Mouse (Mus musculus) limb, embryonic 12.5 days (tissue): ENCODE data around the gene Naa20. TPM values are rescaled to one million over a fixed set of nuclear protein-coding genes. Genes with fewer than 3 reads are reported as not detected.

ENCODE experiments used
- ATAC-seq: fragments of 200-750 bp; cut with Nextera tagmentation; 2 replicates; pipeline ENCODE4 v1.8.0; 2017; ENCODE audit warnings: low read depth, moderate TSS enrichment; ENCODE audit not compliant: insufficient number of reproducible peaks, insufficient read depth, low FRiP score, low TSS enrichment
- H3K27ac ChIP-seq: fragments of 300-500 bp; sonication (generic); 2 replicates; pipeline ENCODE4 v1.5.1; 2016; ENCODE audit warnings: mild to moderate bottlenecking, moderate library complexity
- H3K27me3 ChIP-seq: fragments of 300-500 bp; sonication (generic); 2 replicates; pipeline ENCODE4 v1.6.1; 2016; ENCODE audit warnings: mild to moderate bottlenecking, moderate library complexity
- H3K36me3 ChIP-seq: fragments of 300-500 bp; sonication (generic); 2 replicates; pipeline ENCODE4 v1.6.1; 2016; ENCODE audit warnings: mild to moderate bottlenecking, moderate library complexity
- H3K4me1 ChIP-seq: fragments of 300-500 bp; sonication (generic); replicated peaks from 2 replicates; pipeline ENCODE4 v1.6.1; 2016
- H3K4me2 ChIP-seq: fragments of 300-500 bp; sonication (generic); 2 replicates; pipeline ENCODE4 v1.6.1; 2016; ENCODE audit warnings: mild to moderate bottlenecking, moderate library complexity
- H3K4me3 ChIP-seq: fragments of 300-500 bp; sonication (generic); replicated peaks from 2 replicates; pipeline ENCODE4 v1.5.1; 2016; ENCODE audit warnings: mild to moderate bottlenecking
- H3K9ac ChIP-seq: fragments of 300-500 bp; sonication (generic); replicated peaks from 2 replicates; pipeline ENCODE4 v1.6.1; 2016; ENCODE audit warnings: mild to moderate bottlenecking, moderate library complexity
- H3K9me3 ChIP-seq: fragments of 300-500 bp; sonication (generic); 2 replicates; pipeline ENCODE4 v1.6.1; 2016; ENCODE audit warnings: mild to moderate bottlenecking, moderate library complexity
- WGBS: fragments of 180-500 bp; shearing (Covaris S2); methylation state at CpG from one replicate; pipeline ENCODE4 v1.1.7; 2016; 5-methylcytosine and 5-hydroxymethylcytosine counted together
- polyA plus RNA-seq: library from polyadenylated mRNA; unstranded; fragments of >200 nt; fragmentation: Nextera tagmentation; extraction: Ambion mirVana; gene quantifications from 2 replicates; pipeline ENCODE4 v1.2.1, GENCODE M21; 2016

The Naa20 gene
- polyA plus RNA-seq: 156 and 160 TPM in 2 replicates

GRCm38 (mm10) chr2:145901861-145902260, at the start of gene Naa20:
Naa20 (plus strand) TSS chr2:145902099.
- H3K9ac ChIP-seq: 0 out of 2 replicates have a peak within 1 kb of the TSS, but pooled peaks have one; percentile 34
- H3K27ac ChIP-seq: peak within 1 kb of the TSS; percentile 85; the same call in 1 of the 2 replicates
- 92% methylated on average over 6 of the region's 6 CpGs for WGBS

GRCm38 (mm10) chr2:145855831-145856230, 46.1 kb upstream of the Naa20 start:
- Histone ChIP-seq H3K27ac (0 out of 2 replicates have a peak overlapping the region, but pooled peaks have one; percentile 20), H3K4me3 (no peak overlapping the region), H3K27me3 (no peaks in the 10 kb centered on the region), H3K9me3 (no peaks in the 10 kb centered on the region), H3K4me2 (no peak overlapping the region), H3K4me1 (peaks cover 58% of the 10 kb centered on the region), H3K36me3 (no peaks in the 10 kb centered on the region), H3K9ac (no peak overlapping the region)
- no peak for ATAC-seq
- 84% methylated on average over 9 of the region's 9 CpGs for WGBS

More at GRCm38 (mm10) chr2:145901861-145902260, at the start of gene Naa20:
- Histone ChIP-seq H3K4me1 (peaks cover 16% of the 10 kb centered on the region), H3K9me3 (no peaks in the 10 kb centered on the region), H3K36me3 (peaks cover 7% of the 10 kb centered on the region; the same call in 1 of the 2 replicates), H3K27me3 (no peaks in the 10 kb centered on the region), H3K4me3 (peak within 1 kb of the TSS; percentile 99), H3K4me2 (peak within 1 kb of the TSS; percentile 62)
- ATAC-seq: no peak

- Histone ChIP-seq H3K4me1 (peaks cover 51% of the 10 kb centered on the region), H3K4me3 (no peak overlapping the region), H3K9ac (no peak overlapping the region), H3K9me3 (no peaks in the 10 kb centered on the region), H3K27me3 (no peaks in the 10 kb centered on the region), H3K4me2 (no peak overlapping the region), H3K27ac (peak overlapping the region; percentile 37; the same call in 1 of the 2 replicates), H3K36me3 (no peaks in the 10 kb centered on the region)
- 73% methylated on average over 8 of the region's 8 CpGs for WGBS
- no peak for ATAC-seq
Measured at GRCm38 (mm10) chr2:145857864-145858263, 44.0 kb upstream of the Naa20 start.

- Histone ChIP-seq H3K9ac (0 out of 2 replicates have a peak overlapping the region, but pooled peaks have one; percentile 9), H3K4me1 (peaks cover 67% of the 10 kb centered on the region), H3K4me2 (peak overlapping the region; percentile 77), H3K27me3 (no peaks in the 10 kb centered on the region), H3K9me3 (no peaks in the 10 kb centered on the region), H3K4me3 (peak overlapping the region; percentile 56), H3K36me3 (0 out of 2 replicates have a peak, but pooled peaks cover 3% of the 10 kb centered on the region), H3K27ac (peak overlapping the region; percentile 99)
- 7% methylated on average over 7 of the region's 7 CpGs for WGBS
- ATAC-seq: peak; percentile 67
Measured at GRCm38 (mm10) chr2:145859442-145859931, 42.4 kb upstream of the Naa20 start.

GRCm38 (mm10) chr2:145859932-145860801, 41.7 kb upstream of the Naa20 start:
- H3K27me3 ChIP-seq: no peaks in the 10 kb centered on the region
- WGBS: 4% methylated on average over 40 of the region's 40 CpGs
- H3K9me3 ChIP-seq: no peaks in the 10 kb centered on the region
- H3K27ac ChIP-seq: peak overlapping the region; percentile 99
- ATAC-seq: peak; percentile 88
- H3K4me2 ChIP-seq: peak overlapping the region; percentile 77
- H3K9ac ChIP-seq: peak overlapping the region; percentile 79
- H3K36me3 ChIP-seq: 0 out of 2 replicates have a peak, but pooled peaks cover 3% of the 10 kb centered on the region
- H3K4me3 ChIP-seq: peak overlapping the region; percentile 56
- H3K4me1 ChIP-seq: peaks cover 67% of the 10 kb centered on the region

- peak overlapping the region; percentile 99 for H3K27ac ChIP-seq
- no peaks in the 10 kb centered on the region for H3K27me3 ChIP-seq
- peaks cover 57% of the 10 kb centered on the region for H3K4me1 ChIP-seq
- H3K9me3 ChIP-seq: peaks cover 2% of the 10 kb centered on the region; the same call in 1 of the 2 replicates
- H3K36me3 ChIP-seq: peaks cover 13% of the 10 kb centered on the region
- 47% methylated on average over 8 of the region's 8 CpGs for WGBS
- H3K4me2 ChIP-seq: peak overlapping the region; percentile 77
- ATAC-seq: no peak
- H3K4me3 ChIP-seq: peak overlapping the region; percentile 56
- peak overlapping the region; percentile 79 for H3K9ac ChIP-seq
Measured at GRCm38 (mm10) chr2:145861193-145862123, 40.4 kb upstream of the Naa20 start.

- no peak for ATAC-seq
- 49% methylated on average over 10 of the region's 10 CpGs for WGBS
- peaks cover 49% of the 10 kb centered on the region for H3K4me1 ChIP-seq
Measured at GRCm38 (mm10) chr2:145862206-145862817, 39.6 kb upstream of the Naa20 start.

GRCm38 (mm10) chr2:145865344-145865743, 36.6 kb upstream of the Naa20 start:
- WGBS: 78% methylated on average over 3 of the region's 3 CpGs
- Histone ChIP-seq H3K36me3 (peaks cover 40% of the 10 kb centered on the region), H3K4me3 (no peak overlapping the region), H3K4me1 (peaks cover 26% of the 10 kb centered on the region), H3K9me3 (peaks cover 13% of the 10 kb centered on the region; the same call in 1 of the 2 replicates), H3K9ac (no peak overlapping the region), H3K27ac (no peak overlapping the region), H3K4me2 (no peak overlapping the region), H3K27me3 (no peaks in the 10 kb centered on the region)
- no peak for ATAC-seq

More at GRCm38 (mm10) chr2:145862206-145862817, 39.6 kb upstream of the Naa20 start:
- H3K27me3 ChIP-seq: no peaks in the 10 kb centered on the region
- peaks cover 10% of the 10 kb centered on the region; the same call in 1 of the 2 replicates for H3K9me3 ChIP-seq
- peaks cover 21% of the 10 kb centered on the region for H3K36me3 ChIP-seq
- H3K9ac ChIP-seq: peak overlapping the region; percentile 79
- H3K4me3 ChIP-seq: peak overlapping the region; percentile 56
- peak overlapping the region; percentile 99 for H3K27ac ChIP-seq
- peak overlapping the region; percentile 77 for H3K4me2 ChIP-seq

GRCm38 (mm10) chr2:145866238-145866637, 35.7 kb upstream of the Naa20 start:
- WGBS: 97% methylated on average over 3 of the region's 3 CpGs

More at GRCm38 (mm10) chr2:145866238-145866637, 35.7 kb upstream of the Naa20 start:
- Histone ChIP-seq H3K27me3 (no peaks in the 10 kb centered on the region), H3K9ac (no peak overlapping the region), H3K9me3 (peaks cover 13% of the 10 kb centered on the region; the same call in 1 of the 2 replicates), H3K4me3 (no peak overlapping the region), H3K4me2 (no peak overlapping the region), H3K36me3 (peaks cover 40% of the 10 kb centered on the region), H3K4me1 (peaks cover 23% of the 10 kb centered on the region), H3K27ac (no peak overlapping the region)
- no peak for ATAC-seq
